Mouse (Mus musculus): ENCODE results near the gene Il11ra1.

The Il11ra1 gene

GRCm38 (mm10) chr4:41763176-41763575, 63.4 kb downstream of the Il11ra1 start:
- in situ Hi-C loops (cut with MboI, MseI), result loop anchor here in 1 of 2 experiments (10.0 to 25.0 kb wide), 2 partner anchors 402 to 499 kb away; partner anchors contain the start of genes Ccl21b and Gm13305

GRCm38 (mm10) chr4:41767301-41767700, 67.5 kb downstream of the Il11ra1 start:
- in situ Hi-C loops (cut with MboI, MseI), result loop anchor here in 1 of 2 experiments (5.0 to 25.0 kb wide), 3 partner anchors 398 to 890 kb away; partner anchors contain the start of genes Ccl21b, Ccl27b and Gm13305

- in situ Hi-C loops (cut with MboI, MseI), result loop anchor here (5.0 to 25.0 kb wide), 5 partner anchors 282 to 972 kb away; partner anchors contain the start of genes 4930578G10Rik (in 1 of the 2) and Ccl21b (in 1 of the 2)
Measured at GRCm38 (mm10) chr4:41772946-41773345, 73.2 kb downstream of the Il11ra1 start.

GRCm38 (mm10) chr4:41773502-41773901, 73.7 kb downstream of the Il11ra1 start:
- in situ Hi-C loops (cut with MboI, MseI), result loop anchor here (5.0 to 25.0 kb wide), 5 partner anchors 281 to 971 kb away; partner anchors contain the start of genes 4930578G10Rik (in 1 of the 2) and Ccl21b (in 1 of the 2)

GRCm38 (mm10) chr4:41774002-41774401, 74.2 kb downstream of the Il11ra1 start, which contains the start of gene Ccl27a:
TSS of gene Ccl27a (minus strand) at chr4:41774247.
- in situ Hi-C loops (cut with MboI, MseI), result loop anchor here (5.0 to 25.0 kb wide), 5 partner anchors 281 to 971 kb away; partner anchors contain the start of genes 4930578G10Rik (in 1 of the 2) and Ccl21b (in 1 of the 2)

- in situ Hi-C loops (cut with MboI, MseI), result loop anchor here (5.0 to 25.0 kb wide), 5 partner anchors 280 to 970 kb away; partner anchors contain the start of genes 4930578G10Rik (in 1 of the 2) and Ccl21b (in 1 of the 2)
Measured at GRCm38 (mm10) chr4:41774506-41774905, 74.7 kb downstream of the Il11ra1 start.

- in situ Hi-C loops (cut with MboI, MseI), result loop anchor here (5.0 to 10.0 kb wide), 4 partner anchors 279 to 969 kb away; partner anchors contain the start of genes 4930578G10Rik (in 1 of the 2) and Gm13306 (in 1 of the 2)
Measured at GRCm38 (mm10) chr4:41775840-41776239, 76.1 kb downstream of the Il11ra1 start.

- in situ Hi-C loops (cut with MboI, MseI), result loop anchor here (10.0 kb wide), 1 partner anchor 144 kb away; no protein-coding TSS in a partner anchor
Measured at GRCm38 (mm10) chr4:41781271-41781670, 81.5 kb downstream of the Il11ra1 start.

- in situ Hi-C loops (cut with MboI, MseI), result loop anchor here (10.0 kb wide), 1 partner anchor 143 kb away; no protein-coding TSS in a partner anchor
Measured at GRCm38 (mm10) chr4:41781748-41782485, 82.1 kb downstream of the Il11ra1 start.

GRCm38 (mm10) chr4:41782711-41783110, 82.9 kb downstream of the Il11ra1 start:
- in situ Hi-C loops (cut with MboI, MseI), result loop anchor here (10.0 kb wide), 1 partner anchor 142 kb away; no protein-coding TSS in a partner anchor

GRCm38 (mm10) chr4:41783197-41783596, 83.4 kb downstream of the Il11ra1 start:
- in situ Hi-C loops (cut with MboI, MseI), result loop anchor here (10.0 kb wide), 1 partner anchor 142 kb away; no protein-coding TSS in a partner anchor

All from T-helper 17 cell (primary cell).